Mouse (Mus musculus): ENCODE measurements around the gene Col13a1. TPM values are rescaled to one million over a fixed set of nuclear protein-coding genes. Genes with fewer than 3 reads are reported as not detected.

The Col13a1 gene
- polyA plus RNA-seq, 1 experiment from 2014 or later: 25.7 TPM

Other genes starting within 250 kb of the Col13a1 start
- 92.2 and 107 TPM in 2 replicates for gene H2afy2, start 195.0 kb downstream of the Col13a1 start, polyA plus RNA-seq (2015; fragmentation: Nextera tagmentation; extraction: Ambion mirVana)
- not detected in 2 replicates for gene Neurog3, start 154.0 kb upstream of the Col13a1 start, polyA plus RNA-seq (2015; fragmentation: Nextera tagmentation; extraction: Ambion mirVana)
- gene Fam241b, start 164.8 kb upstream of the Col13a1 start, polyA plus RNA-seq (2015; fragmentation: Nextera tagmentation; extraction: Ambion mirVana): 16.2 and 18.4 TPM in 2 replicates

Measured in lung, embryonic 16.5 days (tissue).